Mouse (Mus musculus): ENCODE results near the gene Lamtor2.
A peak's percentile ranks its signal among the peaks of the same experiment; 100 is the strongest.

Gene Lamtor2

GRCm38 (mm10) chr3:88523027-88523426, 29.8 kb downstream of the Lamtor2 start:
- DNase-seq = no peak

GRCm38 (mm10) chr3:88521803-88522331, 31.0 kb downstream of the Lamtor2 start:
- peak; percentile 79 for DNase-seq

GRCm38 (mm10) chr3:88521156-88521555, 31.7 kb downstream of the Lamtor2 start:
- no peak for DNase-seq

GRCm38 (mm10) chr3:88520078-88520477, 32.8 kb downstream of the Lamtor2 start:
- DNase-seq = no peak

GRCm38 (mm10) chr3:88518411-88518810, 34.5 kb downstream of the Lamtor2 start:
- DNase-seq = no peak

- no peak for DNase-seq
Observed at GRCm38 (mm10) chr3:88516407-88516806, 36.5 kb downstream of the Lamtor2 start.

GRCm38 (mm10) chr3:88515095-88515386, 37.8 kb downstream of the Lamtor2 start:
- no peak for DNase-seq

GRCm38 (mm10) chr3:88514231-88515094, 38.4 kb downstream of the Lamtor2 start:
- peak; percentile 85 for DNase-seq

GRCm38 (mm10) chr3:88513546-88514115, 39.2 kb downstream of the Lamtor2 start:
- no peak for DNase-seq

- DNase-seq = peak; percentile 72
Observed at GRCm38 (mm10) chr3:88512896-88513545, 39.9 kb downstream of the Lamtor2 start.

- DNase-seq = peak; percentile 72
Observed at GRCm38 (mm10) chr3:88512141-88512895, 40.6 kb downstream of the Lamtor2 start.

GRCm38 (mm10) chr3:88511559-88511958, 41.3 kb downstream of the Lamtor2 start:
- DNase-seq = no peak

GRCm38 (mm10) chr3:88510421-88511289, 42.2 kb downstream of the Lamtor2 start:
- DNase-seq = no peak

GRCm38 (mm10) chr3:88509692-88510420, 43.0 kb downstream of the Lamtor2 start, which contains the start of gene Lmna:
Gene Lmna, minus strand, starts transcription at chr3:88509956.
- peak; percentile 99 for DNase-seq

GRCm38 (mm10) chr3:88509250-88509649, 43.6 kb downstream of the Lamtor2 start:
- DNase-seq = no peak

GRCm38 (mm10) chr3:88505765-88506164, 47.1 kb downstream of the Lamtor2 start:
- DNase-seq = no peak

GRCm38 (mm10) chr3:88505081-88505480, 47.8 kb downstream of the Lamtor2 start:
- no peak for DNase-seq

GRCm38 (mm10) chr3:88503881-88504746, 48.8 kb downstream of the Lamtor2 start:
- no peak for DNase-seq

GRCm38 (mm10) chr3:88503505-88503863, 49.4 kb downstream of the Lamtor2 start:
- DNase-seq = peak; percentile 64

All from lung, postnatal 36 days (tissue).